ENCODE assay signal across 26 mouse cellular contexts in genomic region chr12:73742577-73742976, GRCm38 (mm10).
DNase-seq lines count a peak whose midpoint lies in the region; ATAC-seq lines count a peak whose summit lies in the region.
"Had no signal": no experiment of that assay in that cellular context is flagged by ENCODE, and none has a peak within 500 bp of the region (broad histone marks: within the 10 kb centered on the region; RNA-seq: fewer than 3 reads in every experiment).

No protein-coding gene starts in this region.

- peak; percentile 74 for DNase-seq in heart, embryonic 10.5 days (ENCODE audit: low spot score)
- DNase-seq in heart, postnatal 10 days = no peak
- peak; percentile 80 for DNase-seq in ovary, adult 18-20 months (ENCODE audit: low spot score)
- no peak for DNase-seq in ovary, postnatal 10 days (ENCODE audit: low spot score)
- DNase-seq in adrenal gland, postnatal 10 days = peak; percentile 28
- DNase-seq in right cerebral cortex, postnatal 10 days (ENCODE audit: low spot score in 2 of 2) = no peak
- DNase-seq: B cell, adult 2 months; cerebellum, adult 11-12 months; cerebellum, adult 9-11 months; gastrocnemius, postnatal 10 days; heart, postnatal 36 days; right cerebral cortex, postnatal 14 days; thymus, postnatal 14 days had no signal

- 24% methylated on average over 3 of the region's 3 CpGs for WGBS in heart, embryonic 10.5 days

- intact Hi-C loops in heart, postnatal 10 days (cut with DNase I) = no loop called here

- no peak overlapping the region for H3K4me3 ChIP-seq in heart, embryonic 10.5 days
- H3K4me3 ChIP-seq: erythroblast, embryonic 14.5 days; hindbrain, embryonic 12.5 days; intestine, embryonic 15.5 days; layer of hippocampus, adult 2 months; limb, embryonic 13.5 days; lung, embryonic 15.5 days; megakaryocyte, embryonic 14.5 days; midbrain, embryonic 15.5 days; neural tube, embryonic 15.5 days had no signal

- H3K9me3 ChIP-seq in heart, embryonic 10.5 days = no peaks in the 10 kb centered on the region
- H3K9me3 ChIP-seq: hindbrain, embryonic 12.5 days; intestine, embryonic 15.5 days; limb, embryonic 13.5 days; lung, embryonic 15.5 days; megakaryocyte, embryonic 14.5 days; midbrain, embryonic 15.5 days; neural tube, embryonic 15.5 days had no signal

- peak; percentile 93 for ATAC-seq in megakaryocyte-erythroid progenitor cell, adult 5-6 weeks (replicated peaks; ENCODE audit: low FRiP score, low TSS enrichment, poor library complexity, severe bottlenecking)
- ATAC-seq: activated CD4-positive, CD25-positive, alpha-beta regulatory T cell, adult 4 months; forebrain, embryonic 16.5 days; hindbrain, postnatal 0 days; intestine, embryonic 15.5 days; midbrain, embryonic 15.5 days had no signal

- H3K4me1 ChIP-seq in heart, embryonic 10.5 days = peaks cover 29% of the 10 kb centered on the region
- H3K4me1 ChIP-seq: hindbrain, embryonic 12.5 days; intestine, embryonic 15.5 days; lung, embryonic 15.5 days; midbrain, embryonic 15.5 days; neural tube, embryonic 15.5 days had no signal

- peak overlapping the region; percentile 65 for H3K27ac ChIP-seq in heart, embryonic 10.5 days
- H3K27ac ChIP-seq: hindbrain, embryonic 12.5 days; hindbrain, postnatal 0 days; intestine, embryonic 15.5 days; layer of hippocampus, adult 2 months; limb, embryonic 13.5 days; lung, embryonic 15.5 days; midbrain, embryonic 15.5 days; neural tube, embryonic 15.5 days had no signal

- no peaks in the 10 kb centered on the region for H3K36me3 ChIP-seq in heart, embryonic 10.5 days
- H3K36me3 ChIP-seq: hindbrain, embryonic 12.5 days; intestine, embryonic 15.5 days; limb, embryonic 13.5 days; lung, embryonic 15.5 days; midbrain, embryonic 15.5 days; neural tube, embryonic 15.5 days had no signal

- H3K27me3 ChIP-seq in heart, embryonic 10.5 days (ENCODE audit: insufficient read depth, poor library complexity, severe bottlenecking) = no peaks in the 10 kb centered on the region
- H3K27me3 ChIP-seq: intestine, embryonic 15.5 days; limb, embryonic 13.5 days; lung, embryonic 15.5 days; midbrain, embryonic 15.5 days had no signal

Comparison
In these comparisons a context has a peak if more than half of its experiments do, and no peak if none do; other contexts are left out.
1. DNase-seq: peak in heart, embryonic 10.5 days (single experiment), ovary, adult 18-20 months (single experiment) and adrenal gland, postnatal 10 days (single experiment); none in heart, postnatal 10 days (0 of 2), ovary, postnatal 10 days (single experiment) and right cerebral cortex, postnatal 10 days (0 of 2).